ENCODE assay signal across 9 mouse cellular contexts in genomic region chr6:56903831-56904230, GRCm38 (mm10). TPM values are rescaled to one million over a fixed set of nuclear protein-coding genes. Genes with fewer than 3 reads are reported as not detected.
DNase-seq lines count a peak whose midpoint lies in the region; ATAC-seq and TF ChIP-seq lines count a peak whose summit lies in the region.
"Had no signal": no experiment of that assay in that cellular context is flagged by ENCODE, and none has a peak within 500 bp of the region (broad histone marks: within the 10 kb centered on the region; RNA-seq: fewer than 3 reads in every experiment).

No protein-coding gene starts in this region.

- H3K4me2 ChIP-seq in forebrain, embryonic 14.5 days (ENCODE audit: low read length), result no peak overlapping the region
- H3K4me2 ChIP-seq in forebrain, embryonic 13.5 days, result no peak overlapping the region
- H3K4me2 ChIP-seq in liver, embryonic 14.5 days (ENCODE audit: low read depth), result peak overlapping the region; percentile 93
- H3K4me2 ChIP-seq: lung, embryonic 15.5 days had no signal

- peak; percentile 25; the same call in 1 of the 2 replicates for ATAC-seq in forebrain, embryonic 14.5 days
- no peak for ATAC-seq in forebrain, embryonic 13.5 days
- ATAC-seq in liver, embryonic 14.5 days (ENCODE audit: insufficient read depth), result no peak

- H3K9ac ChIP-seq in forebrain, embryonic 14.5 days (ENCODE audit: low read length), result no peak overlapping the region
- H3K9ac ChIP-seq in forebrain, embryonic 13.5 days, result no peak overlapping the region
- H3K9ac ChIP-seq in liver, embryonic 14.5 days (replicated peaks), result peak overlapping the region; percentile 42
- H3K9ac ChIP-seq: lung, embryonic 15.5 days had no signal

- no peak overlapping the region for H3K4me3 ChIP-seq in forebrain, embryonic 14.5 days (ENCODE audit: low read depth, low read length)
- H3K4me3 ChIP-seq in forebrain, embryonic 13.5 days, result no peak overlapping the region
- H3K4me3 ChIP-seq in liver, embryonic 14.5 days (ENCODE audit: insufficient read depth in 1 of 2, low read depth in 2 of 2, low read length in 2 of 2), result no peak overlapping the region
- H3K4me3 ChIP-seq in lung, adult 2 months (replicated peaks; ENCODE audit: extremely low read depth, low read depth, low read length), result no peak overlapping the region
- H3K4me3 ChIP-seq: lung, embryonic 15.5 days had no signal

- WGBS in forebrain, embryonic 14.5 days, result 33% methylated on average over 6 of the region's 6 CpGs
- WGBS in forebrain, embryonic 13.5 days, result 45% methylated on average over 6 of the region's 6 CpGs
- 49% methylated on average over 6 of the region's 6 CpGs for WGBS in liver, embryonic 14.5 days (ENCODE audit: insufficient replicate concordance)
- 50% methylated on average over 6 of the region's 6 CpGs for WGBS in lung, adult 2 months

- no peak for TF ChIP-seq EP300 in liver, embryonic 14.5 days (IDR thresholded peaks at IDR 0.05; ENCODE audit: low read depth)

- H3K27me3 ChIP-seq in forebrain, embryonic 14.5 days (replicated peaks; ENCODE audit: control insufficient read depth, insufficient read depth, low read length), result no peaks in the 10 kb centered on the region
- no peaks in the 10 kb centered on the region for H3K27me3 ChIP-seq in forebrain, embryonic 13.5 days
- no peaks in the 10 kb centered on the region for H3K27me3 ChIP-seq in liver, embryonic 14.5 days (ENCODE audit: control insufficient read depth, insufficient read depth, low read length)
- H3K27me3 ChIP-seq: lung, embryonic 15.5 days had no signal

- no peaks in the 10 kb centered on the region for H3K9me3 ChIP-seq in forebrain, embryonic 14.5 days (replicated peaks; ENCODE audit: control insufficient read depth, low read length)
- no peaks in the 10 kb centered on the region for H3K9me3 ChIP-seq in forebrain, embryonic 13.5 days (replicated peaks)
- no peaks in the 10 kb centered on the region for H3K9me3 ChIP-seq in liver, embryonic 14.5 days (ENCODE audit: control insufficient read depth, low read length)
- H3K9me3 ChIP-seq: lung, embryonic 15.5 days had no signal

- no peak for TF ChIP-seq POLR2A in lung, adult 2 months (IDR thresholded peaks at IDR 0.05; ENCODE audit: borderline replicate concordance, extremely low read depth, low read depth, low read length)

- H3K4me1 ChIP-seq in forebrain, embryonic 14.5 days (ENCODE audit: control insufficient read depth, insufficient read depth, low read length), result peaks cover 11% of the 10 kb centered on the region; the same call in 1 of the 2 replicates
- peaks cover 20% of the 10 kb centered on the region for H3K4me1 ChIP-seq in forebrain, embryonic 13.5 days
- peaks cover 68 to 93% of the 10 kb centered on the region in 2 experiments for H3K4me1 ChIP-seq in liver, embryonic 14.5 days (replicated peaks; ENCODE audit: control insufficient read depth in 2 of 2, insufficient read depth in 2 of 2, low read length in 1 of 2)
- peaks cover 4% of the 10 kb centered on the region for H3K4me1 ChIP-seq in lung, adult 2 months (ENCODE audit: control insufficient read depth, insufficient read depth, low read length)

- no peak for DNase-seq in forebrain, embryonic 14.5 days (ENCODE audit: low spot score)
- peak; percentile 31 for DNase-seq in kidney, adult 9 months
- no peak for DNase-seq in kidney, adult 11 months
- DNase-seq in adipocyte (ENCODE audit: low spot score), result peak; percentile 29
- no peak for DNase-seq in liver, embryonic 14.5 days (ENCODE audit: low read depth in 3 of 3, low spot score in 3 of 3)
- no peak for DNase-seq in retina, embryonic 14.5 days (ENCODE audit: low spot score)
- DNase-seq in lung, adult 2 months, result no peak

- TF ChIP-seq CTCF in liver, embryonic 14.5 days (IDR thresholded peaks at IDR 0.05; ENCODE audit: low read depth), result no peak
- TF ChIP-seq CTCF in lung, adult 2 months (IDR thresholded peaks at IDR 0.05; ENCODE audit: insufficient read depth, low read length), result no peak

- no peak overlapping the region for H3K27ac ChIP-seq in forebrain, embryonic 14.5 days (ENCODE audit: low read depth, low read length)
- no peak overlapping the region for H3K27ac ChIP-seq in forebrain, embryonic 13.5 days
- peak overlapping the region; percentile 91 for H3K27ac ChIP-seq in liver, embryonic 14.5 days
- H3K27ac ChIP-seq: lung, embryonic 15.5 days had no signal

- no peaks in the 10 kb centered on the region for H3K36me3 ChIP-seq in forebrain, embryonic 14.5 days (ENCODE audit: control insufficient read depth, insufficient read depth, low read length)
- H3K36me3 ChIP-seq in forebrain, embryonic 13.5 days (ENCODE audit: poor library complexity, severe bottlenecking), result no peaks in the 10 kb centered on the region
- peaks cover 11% of the 10 kb centered on the region for H3K36me3 ChIP-seq in liver, embryonic 14.5 days (replicated peaks; ENCODE audit: control insufficient read depth, insufficient read depth, low read depth)
- H3K36me3 ChIP-seq: lung, embryonic 15.5 days had no signal

RNA-seq across cellular contexts. Expression of gene Nt5c3, which starts 19.9 kb away (rescaled TPM):
- 174 and 189 TPM in 2 replicates for polyA plus RNA-seq in forebrain, embryonic 14.5 days (2014; fragmentation: Nextera tagmentation; extraction: Ambion mirVana)
- 110 TPM in 2 replicates for polyA plus RNA-seq in forebrain, embryonic 13.5 days (2015; fragmentation: Nextera tagmentation; extraction: Ambion mirVana)
- 55.6 and 84.0 TPM in 2 replicates for polyA plus RNA-seq in liver, embryonic 14.5 days (2012; rRNA removed)
- polyA plus RNA-seq in liver, embryonic 14.5 days (2014; fragmentation: Nextera tagmentation; extraction: Ambion mirVana), result 255 and 257 TPM in 2 replicates
- 5.2 and 6.0 TPM in 2 replicates for polyA plus RNA-seq in lung, adult 2 months (2012; rRNA removed)

RNA-seq across cellular contexts. Expression of gene Vmn1r4, which starts 20.0 kb away (rescaled TPM):
- 0.17 and 0.33 TPM in 2 replicates for polyA plus RNA-seq in forebrain, embryonic 14.5 days (2014; fragmentation: Nextera tagmentation; extraction: Ambion mirVana)
- polyA plus RNA-seq in forebrain, embryonic 13.5 days (2015; fragmentation: Nextera tagmentation; extraction: Ambion mirVana), result 0.59 and 0.65 TPM in 2 replicates
- 0.10 and 0.13 TPM in 2 replicates for polyA plus RNA-seq in liver, embryonic 14.5 days (2012; rRNA removed)
- 0.11 and 0.28 TPM in 2 replicates for polyA plus RNA-seq in liver, embryonic 14.5 days (2014; fragmentation: Nextera tagmentation; extraction: Ambion mirVana)
- 0.05 and 0.08 TPM in 2 replicates for polyA plus RNA-seq in lung, adult 2 months (2012; rRNA removed)

Comparison
In these comparisons a context has a peak if more than half of its experiments do, and no peak if none do; other contexts are left out.
1. DNase-seq: peak in kidney, adult 9 months (single experiment) and adipocyte (single experiment); none in forebrain, embryonic 14.5 days (single experiment), kidney, adult 11 months (single experiment), liver, embryonic 14.5 days (0 of 3), retina, embryonic 14.5 days (single experiment) and lung, adult 2 months (single experiment).